Mouse (Mus musculus) ES-E14 (cell line): ENCODE data around the gene Nccrp1.

ENCODE experiments used
- CHD2 ChIP-seq: IDR thresholded peaks from 2 replicates; pipeline ENCODE4 v1.6.1; 2014; ENCODE audit warnings: mild to moderate bottlenecking, low read depth, low read length, inconsistent platforms
- HCFC1 ChIP-seq: IDR thresholded peaks from 2 replicates; pipeline ENCODE4 v1.6.1; 2012; ENCODE audit warnings: low read length, inconsistent platforms, borderline replicate concordance; ENCODE audit not compliant: insufficient read depth
- MAFK ChIP-seq: IDR thresholded peaks from 2 replicates; pipeline ENCODE4 v1.6.1; 2014; ENCODE audit warnings: mild to moderate bottlenecking, low read depth, low read length, inconsistent platforms; ENCODE audit not compliant: insufficient read depth
- ZC3H11A ChIP-seq: IDR thresholded peaks from 2 replicates; pipeline ENCODE4 v1.6.1; 2012; ENCODE audit warnings: low read depth, mild to moderate bottlenecking, inconsistent platforms, low read length, borderline replicate concordance
- ZNF384 ChIP-seq: IDR thresholded peaks from 2 replicates; pipeline ENCODE4 v1.6.1; 2012; ENCODE audit warnings: low read depth, low read length, inconsistent platforms

DNA sequence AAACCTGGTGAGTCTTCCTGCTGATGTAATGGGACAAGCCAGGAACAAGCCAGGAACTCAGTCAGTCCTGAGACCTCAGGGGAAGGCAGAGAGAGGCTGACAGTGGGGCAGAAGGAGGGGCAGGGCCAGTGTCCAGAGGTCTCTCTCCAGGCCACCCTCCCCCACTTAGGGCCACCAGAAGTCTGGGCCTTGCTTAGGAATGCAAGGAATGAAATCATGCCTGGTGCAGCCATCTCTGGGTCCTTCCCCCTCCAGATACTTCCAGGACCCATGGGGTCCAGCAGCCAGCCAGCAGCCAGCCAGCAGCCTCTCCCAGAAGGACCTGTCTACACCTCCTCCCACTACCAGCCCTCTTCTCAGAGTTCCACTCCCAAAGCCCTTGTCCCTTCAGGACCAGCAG lies 40.6 kb upstream of the Nccrp1 start:
- TF ChIP-seq ZC3H11A, result no peak
- no peak for TF ChIP-seq HCFC1
- TF ChIP-seq CHD2, result no peak
- TF ChIP-seq MAFK, result no peak
- TF ChIP-seq ZNF384, result no peak
